Mouse (Mus musculus): ENCODE measurements around the gene Uty. TPM values are rescaled to one million over a fixed set of nuclear protein-coding genes. Genes with fewer than 3 reads are reported as not detected.

Gene Uty
- polyA plus RNA-seq, 1 experiment: not detected

DNA sequence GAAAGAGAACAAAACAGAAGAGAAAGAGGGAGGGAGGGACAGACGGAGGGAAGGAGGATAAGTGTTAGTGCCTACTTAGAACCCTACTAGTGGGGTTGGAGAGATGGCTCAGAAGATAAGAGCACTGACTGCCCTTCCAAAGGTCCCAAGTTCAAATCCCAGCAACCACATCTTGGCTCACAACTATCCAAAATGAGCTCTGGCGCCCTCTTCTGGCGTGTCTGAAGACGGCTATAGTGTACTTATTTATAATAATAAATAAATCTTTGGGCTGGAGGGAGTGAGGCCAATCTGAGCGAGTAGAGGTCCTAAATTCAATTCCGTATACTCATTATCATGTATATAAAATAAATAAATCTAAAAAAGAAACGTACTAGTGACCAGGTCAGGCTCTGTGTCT lies 25.6 kb downstream of the Uty start:
- H3K4me3 ChIP-seq (ENCODE audit: insufficient read depth, low read depth, low read length): no peak overlapping the region
- no peak overlapping the region for H3K27ac ChIP-seq (ENCODE audit: insufficient read depth, low read depth, low read length)
- peak; percentile 1 for DNase-seq
- WGBS: 85% methylated on average over 7 of the region's 7 CpGs
- no peaks in the 10 kb centered on the region for H3K27me3 ChIP-seq (replicated peaks; ENCODE audit: control insufficient read depth, insufficient read depth, low read length)
- H3K36me3 ChIP-seq (ENCODE audit: control insufficient read depth, insufficient read depth, low read length): no peaks in the 10 kb centered on the region
- TF ChIP-seq POLR2A (IDR thresholded peaks at IDR 0.05; ENCODE audit: low read depth, low read length) (no peak), CTCF (conservative IDR thresholded peaks at IDR 0.05; ENCODE audit: insufficient read depth, insufficient read length, low read depth, low read length) (no peak)
- no peaks in the 10 kb centered on the region for H3K4me1 ChIP-seq (ENCODE audit: control insufficient read depth, insufficient read depth, low read length)

DNA sequence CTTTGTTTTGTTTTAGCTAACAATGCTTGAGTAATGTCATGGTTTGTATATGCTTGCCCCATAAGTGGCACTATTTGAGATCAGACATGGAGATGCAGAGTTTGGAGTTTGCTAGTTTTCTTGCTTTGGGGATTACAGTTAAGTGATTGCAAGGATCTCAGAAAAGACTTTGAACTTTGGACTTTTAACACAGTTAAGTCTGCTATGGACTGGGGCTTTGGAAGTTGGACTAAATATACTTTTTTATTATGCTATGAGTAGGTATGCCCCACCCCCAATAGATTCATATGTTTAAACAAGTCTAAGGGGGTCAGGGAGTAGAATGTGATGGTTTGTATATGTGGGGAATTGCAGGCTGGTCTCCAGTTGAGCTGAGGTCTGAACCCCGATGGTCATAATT lies 67.1 kb downstream of the Uty start:
- no peak for TF ChIP-seq POLR2A (IDR thresholded peaks at IDR 0.05; ENCODE audit: low read depth, low read length)
- no peak for TF ChIP-seq CTCF (conservative IDR thresholded peaks at IDR 0.05; ENCODE audit: insufficient read depth, insufficient read length, low read depth, low read length)
- Histone ChIP-seq H3K4me3 (ENCODE audit: insufficient read depth, low read depth, low read length) (no peak overlapping the region), H3K4me1 (ENCODE audit: control insufficient read depth, insufficient read depth, low read length) (no peaks in the 10 kb centered on the region), H3K36me3 (ENCODE audit: control insufficient read depth, insufficient read depth, low read length) (no peaks in the 10 kb centered on the region), H3K27ac (ENCODE audit: insufficient read depth, low read depth, low read length) (no peak overlapping the region), H3K27me3 (replicated peaks; ENCODE audit: control insufficient read depth, insufficient read depth, low read length) (no peaks in the 10 kb centered on the region)
- peak; percentile 12 for DNase-seq
- 95% methylated on average over 1 of the region's 1 CpGs for WGBS

DNA sequence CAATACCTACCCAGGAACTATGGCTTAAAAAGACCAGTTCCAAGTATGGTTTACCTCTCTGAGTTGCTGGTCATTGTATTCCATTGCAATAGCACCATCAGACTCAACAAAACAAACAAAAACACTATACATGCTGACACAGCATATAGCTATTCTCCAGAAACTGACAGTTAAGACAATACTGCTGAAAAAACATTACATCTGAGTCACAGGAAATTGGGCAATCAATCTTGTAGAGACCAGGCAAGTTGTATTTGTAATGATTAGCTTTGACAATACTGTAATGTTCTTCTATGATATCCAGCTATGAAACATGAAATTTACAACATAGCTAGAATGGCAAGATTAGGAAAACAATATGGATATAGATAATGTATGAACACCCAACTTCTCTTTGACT lies 82.5 kb downstream of the Uty start:
- DNase-seq: no peak
- Histone ChIP-seq H3K27me3 (replicated peaks; ENCODE audit: control insufficient read depth, insufficient read depth, low read length) (no peaks in the 10 kb centered on the region), H3K4me1 (ENCODE audit: control insufficient read depth, insufficient read depth, low read length) (no peaks in the 10 kb centered on the region), H3K27ac (ENCODE audit: insufficient read depth, low read depth, low read length) (no peak overlapping the region), H3K36me3 (ENCODE audit: control insufficient read depth, insufficient read depth, low read length) (no peaks in the 10 kb centered on the region), H3K4me3 (ENCODE audit: insufficient read depth, low read depth, low read length) (no peak overlapping the region)
- no peak for TF ChIP-seq POLR2A (IDR thresholded peaks at IDR 0.05; ENCODE audit: low read depth, low read length)
- no peak for TF ChIP-seq CTCF (conservative IDR thresholded peaks at IDR 0.05; ENCODE audit: insufficient read depth, insufficient read length, low read depth, low read length)

DNA sequence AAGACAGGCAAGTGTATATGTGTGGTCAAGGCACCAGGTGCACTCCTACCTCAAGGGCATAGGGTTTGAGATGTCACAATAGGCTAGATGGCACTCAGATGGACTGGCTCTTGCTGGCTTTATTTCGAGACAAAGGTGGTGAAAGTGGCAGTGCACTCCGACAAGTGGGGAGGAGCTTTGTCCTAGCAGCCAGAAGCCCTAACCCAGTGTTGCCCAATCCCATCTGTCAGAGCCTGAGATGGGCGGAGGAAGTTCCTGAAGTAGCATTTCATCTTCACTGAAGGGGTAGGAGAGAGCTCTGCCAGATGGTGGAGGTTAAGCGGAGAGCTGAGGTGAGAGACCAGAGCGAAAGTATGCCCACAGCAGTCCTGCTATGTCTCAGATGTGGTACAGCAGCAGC lies 129.4 kb downstream of the Uty start:
- TF ChIP-seq CTCF (conservative IDR thresholded peaks at IDR 0.05; ENCODE audit: insufficient read depth, insufficient read length, low read depth, low read length) (no peak), POLR2A (IDR thresholded peaks at IDR 0.05; ENCODE audit: low read depth, low read length) (no peak)
- 84% methylated on average over 5 of the region's 5 CpGs for WGBS
- Histone ChIP-seq H3K27me3 (replicated peaks; ENCODE audit: control insufficient read depth, insufficient read depth, low read length) (no peaks in the 10 kb centered on the region), H3K27ac (ENCODE audit: insufficient read depth, low read depth, low read length) (no peak overlapping the region), H3K4me3 (ENCODE audit: insufficient read depth, low read depth, low read length) (no peak overlapping the region), H3K36me3 (ENCODE audit: control insufficient read depth, insufficient read depth, low read length) (no peaks in the 10 kb centered on the region), H3K4me1 (ENCODE audit: control insufficient read depth, insufficient read depth, low read length) (no peaks in the 10 kb centered on the region)
- no peak for DNase-seq

DNA sequence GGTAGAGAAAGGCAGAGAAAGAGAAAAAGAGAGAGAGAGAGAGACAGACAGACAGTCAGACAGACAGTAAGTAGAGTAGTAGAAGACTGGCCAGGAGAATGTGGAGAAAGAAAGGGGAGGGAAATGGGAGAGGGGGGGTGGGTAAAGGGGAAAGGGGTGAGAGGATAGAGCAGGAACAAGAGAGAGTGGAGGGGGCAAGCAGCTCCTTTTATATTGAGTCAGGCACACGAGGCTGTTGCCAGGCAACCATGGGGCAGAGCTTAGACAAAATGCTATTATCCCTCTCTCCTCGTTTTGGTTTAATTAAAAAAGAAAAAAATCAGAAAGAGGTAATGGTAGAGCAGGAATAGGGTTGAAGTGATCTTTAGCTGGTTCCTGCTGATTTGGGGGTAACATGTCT lies 131.5 kb downstream of the Uty start:
- DNase-seq: no peak
- TF ChIP-seq CTCF (conservative IDR thresholded peaks at IDR 0.05; ENCODE audit: insufficient read depth, insufficient read length, low read depth, low read length): no peak
- TF ChIP-seq POLR2A (IDR thresholded peaks at IDR 0.05; ENCODE audit: low read depth, low read length): no peak
- Histone ChIP-seq H3K27ac (ENCODE audit: insufficient read depth, low read depth, low read length) (no peak overlapping the region), H3K27me3 (replicated peaks; ENCODE audit: control insufficient read depth, insufficient read depth, low read length) (no peaks in the 10 kb centered on the region), H3K4me1 (ENCODE audit: control insufficient read depth, insufficient read depth, low read length) (no peaks in the 10 kb centered on the region), H3K36me3 (ENCODE audit: control insufficient read depth, insufficient read depth, low read length) (no peaks in the 10 kb centered on the region), H3K4me3 (ENCODE audit: insufficient read depth, low read depth, low read length) (no peak overlapping the region)
- 47% methylated on average over 2 of the region's 2 CpGs for WGBS

Other genes starting within 250 kb of the Uty start
- not detected in 2 replicates for gene Eif2s3y, start 235.2 kb downstream of the Uty start, polyA plus RNA-seq (2012; rRNA removed)
- gene Ddx3y, start 40.9 kb upstream of the Uty start, polyA plus RNA-seq (2012; rRNA removed): not detected in 2 replicates
- gene Usp9y, start 214.0 kb upstream of the Uty start, polyA plus RNA-seq (2012; rRNA removed): not detected in 2 replicates

Data from kidney, adult 2 months (tissue).